Comparison of ENCODE assay signal across 13 mouse cellular contexts in genomic region chr14:24985806-24986359, GRCm38 (mm10).
"Had no signal": no experiment of that assay in that cellular context is flagged by ENCODE, and none has a peak within 500 bp of the region (broad histone marks: within the 10 kb centered on the region; RNA-seq: fewer than 3 reads in every experiment).

No protein-coding gene starts in this region.

- H3K9me3 ChIP-seq: liver, embryonic 12.5 days; midbrain, embryonic 13.5 days; neural tube, embryonic 15.5 days had no signal

- DNase-seq: kidney, adult 2 months; kidney, postnatal 36 days; lung, embryonic 14.5 days; lung, postnatal 10 days; lung, postnatal 4 days; thymus, postnatal 4 days had no signal

- H3K4me1 ChIP-seq: liver, embryonic 12.5 days; megakaryocyte, embryonic 14.5 days had no signal

- H3K4me2 ChIP-seq: liver, embryonic 12.5 days; lung, embryonic 14.5 days; midbrain, embryonic 13.5 days; neural tube, embryonic 15.5 days had no signal

- H3K27me3 ChIP-seq: liver, embryonic 12.5 days; midbrain, embryonic 13.5 days; neural tube, embryonic 15.5 days had no signal

- H3K9ac ChIP-seq: liver, embryonic 12.5 days; lung, embryonic 14.5 days; midbrain, embryonic 13.5 days; neural tube, embryonic 15.5 days had no signal

- H3K36me3 ChIP-seq: liver, embryonic 12.5 days; midbrain, embryonic 13.5 days; neural tube, embryonic 15.5 days had no signal

- H3K27ac ChIP-seq: liver, embryonic 12.5 days; midbrain, embryonic 13.5 days; neural tube, embryonic 15.5 days; stomach, postnatal 0 days had no signal

- ATAC-seq: intestine, embryonic 16.5 days; liver, embryonic 12.5 days; midbrain, embryonic 13.5 days had no signal

- H3K4me3 ChIP-seq: liver, embryonic 12.5 days; megakaryocyte, embryonic 14.5 days; midbrain, embryonic 13.5 days; myocyte; neural tube, embryonic 15.5 days had no signal
